Mouse (Mus musculus): ENCODE data around the gene Adora2a.
"Not testable (repeated sequence)": the region's sequence is repeated elsewhere in the genome, so short reads cannot be mapped to it uniquely, and the experiment has no call there.

- not testable (repeated sequence) for TF ChIP-seq MYOD1 (IDR thresholded peaks at IDR 0.05; ENCODE audit: control insufficient read depth in 1 of 3, insufficient read length in 2 of 3, low read depth in 2 of 3); USF1 (IDR thresholded peaks at IDR 0.05; ENCODE audit: low read depth); E2F4 (IDR thresholded peaks at IDR 0.05; ENCODE audit: insufficient read depth); CEBPB (IDR thresholded peaks at IDR 0.05; ENCODE audit: insufficient read depth, poor library complexity, severe bottlenecking); POLR2A (IDR thresholded peaks at IDR 0.05; ENCODE audit: insufficient read length, low read depth); TCF3 (IDR thresholded peaks at IDR 0.05; ENCODE audit: insufficient read length, low read depth); POLR2AphosphoS2 (IDR thresholded peaks at IDR 0.05; ENCODE audit: insufficient read length, low read depth); TCF12 (IDR thresholded peaks at IDR 0.05; ENCODE audit: insufficient read depth, poor library complexity, severe bottlenecking); MAX (IDR thresholded peaks at IDR 0.05; ENCODE audit: low read depth); MYOG (IDR thresholded peaks at IDR 0.05; ENCODE audit: control insufficient read depth in 1 of 3, insufficient read depth in 1 of 3, insufficient read length in 2 of 3, low read depth in 2 of 3); SRF (IDR thresholded peaks at IDR 0.05; ENCODE audit: control insufficient read depth, insufficient read length, low read depth); REST (IDR thresholded peaks at IDR 0.05; ENCODE audit: insufficient read depth, insufficient read length)
Measured at GRCm38 (mm10) chr10:75364214-75364690, 47.6 kb downstream of the Adora2a start.

Measured in myocyte (in vitro differentiated cells).